Mouse (Mus musculus) bone marrow macrophage, adult 2 months (primary cell): ENCODE data around the gene Tsen2.

Source experiments
- CTCF ChIP-seq: IDR thresholded peaks from 2 replicates; pipeline ENCODE4 v1.5.1; 2012; ENCODE audit warnings: low read depth, mild to moderate bottlenecking, low read length, moderate library complexity
- POLR2A ChIP-seq: IDR thresholded peaks from 2 replicates; pipeline ENCODE4 v1.6.1; 2012; ENCODE audit warnings: mild to moderate bottlenecking, low read depth, low read length, borderline replicate concordance

GRCm38 (mm10) chr6:115583430-115584125 lies 39.1 kb downstream of the Tsen2 start:
- no peak for TF ChIP-seq POLR2A
- TF ChIP-seq CTCF = no peak
